Mouse (Mus musculus) liver, embryonic 14.5 days (tissue): Measurements from ENCODE around the gene Kin.

ENCODE experiments used
- CTCF ChIP-seq: IDR thresholded peaks from 2 replicates; pipeline ENCODE4 v1.5.1; 2016; ENCODE audit warnings: antibody characterized with exemption, low read depth, control low read depth
- EP300 ChIP-seq: IDR thresholded peaks from 2 replicates; pipeline ENCODE4 v1.6.1; 2016; ENCODE audit warnings: antibody characterized with exemption, low read depth

DNA sequence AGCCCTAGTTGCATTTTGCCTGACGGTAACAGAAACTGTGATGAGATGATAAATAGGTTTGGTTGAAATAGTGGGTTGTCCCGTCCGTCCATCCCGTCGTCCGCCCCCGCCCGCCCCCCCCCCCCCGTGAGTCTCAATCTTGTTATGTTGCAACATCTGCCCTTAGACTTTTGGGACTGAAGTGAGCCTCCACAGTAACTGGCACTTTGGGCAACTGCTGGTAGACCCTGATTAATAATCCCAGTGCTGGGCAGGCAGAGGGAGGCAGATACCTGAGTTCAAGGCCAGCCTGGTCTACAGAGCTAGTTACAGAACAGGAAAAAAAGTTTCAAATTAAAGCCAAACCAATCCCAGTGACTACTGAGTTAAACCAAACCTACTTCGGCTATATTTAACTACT lies 30.9 kb upstream of the Kin start:
- TF ChIP-seq CTCF (no peak), EP300 (no peak)
